Mouse (Mus musculus) myocyte (in vitro differentiated cells): ENCODE measurements around the gene Olfr504. TPM values are rescaled to one million over a fixed set of nuclear protein-coding genes. Genes with fewer than 3 reads are reported as not detected.
"Not testable (repeated sequence)": the region's sequence is repeated elsewhere in the genome, so short reads cannot be mapped to it uniquely, and the experiment has no call there.

Experiments used
- H3K27me3 ChIP-seq: one replicate; pipeline ENCODE4 v1.6.1; 2011; ENCODE audit not compliant: control insufficient read depth, insufficient read depth, insufficient read length
- H3K36me3 ChIP-seq: one replicate; pipeline ENCODE4 v1.6.1; 2011; ENCODE audit not compliant: control insufficient read depth, insufficient read depth
- H3K4me2 ChIP-seq: one replicate; pipeline ENCODE4 v1.6.1; 2011; ENCODE audit warnings: low read depth, control low read depth
- H3K4me3 ChIP-seq: one replicate; pipeline ENCODE4 v1.5.1; 2011; ENCODE audit warnings: mild to moderate bottlenecking, control low read depth, moderate library complexity
- H3K79me2 ChIP-seq: one replicate; pipeline ENCODE4 v1.6.1; 2011; ENCODE audit not compliant: control insufficient read depth, insufficient read depth
- H3ac ChIP-seq: one replicate; pipeline ENCODE4 v1.6.1; 2011; ENCODE audit not compliant: control insufficient read depth, insufficient read length
- CEBPB ChIP-seq: IDR thresholded peaks from 2 replicates; pipeline ENCODE4 v1.6.1; 2011; ENCODE audit warnings: mild to moderate bottlenecking, moderate library complexity; ENCODE audit not compliant: poor library complexity, insufficient read depth, severe bottlenecking
- E2F4 ChIP-seq: IDR thresholded peaks from one replicate; pipeline ENCODE4 v1.6.1; 2011; ENCODE audit warnings: mild to moderate bottlenecking, control low read depth, moderate library complexity; ENCODE audit not compliant: insufficient read depth
- MAX ChIP-seq: IDR thresholded peaks from one replicate; pipeline ENCODE4 v1.6.1; 2011; ENCODE audit warnings: low read depth, mild to moderate bottlenecking, control low read depth
- MYOD1 ChIP-seq, 3 experiments: IDR thresholded peaks; one replicate each; pipeline ENCODE4 v1.6.1; 2011; ENCODE audit warnings: control low read depth in 2 of 3, low read depth in 2 of 3, mild to moderate bottlenecking in 2 of 3, moderate library complexity in 1 of 3; ENCODE audit not compliant: insufficient read length in 2 of 3, control insufficient read depth in 1 of 3
- MYOG ChIP-seq, 3 experiments: IDR thresholded peaks; one replicate each; pipeline ENCODE4 v1.6.1; 2011; ENCODE audit warnings: control low read depth in 2 of 3, low read depth in 2 of 3, mild to moderate bottlenecking in 2 of 3; ENCODE audit not compliant: insufficient read length in 2 of 3, control insufficient read depth in 1 of 3, insufficient read depth in 1 of 3
- POLR2A ChIP-seq: IDR thresholded peaks from one replicate; pipeline ENCODE4 v1.6.1; 2011; ENCODE audit warnings: low read depth, mild to moderate bottlenecking, control low read depth, moderate library complexity; ENCODE audit not compliant: insufficient read length
- POLR2AphosphoS2 ChIP-seq: IDR thresholded peaks from one replicate; pipeline ENCODE4 v1.6.1; 2011; ENCODE audit warnings: low read depth, control low read depth; ENCODE audit not compliant: insufficient read length
- REST ChIP-seq: IDR thresholded peaks from one replicate; pipeline ENCODE4 v1.6.1; 2011; ENCODE audit warnings: mild to moderate bottlenecking, control low read depth, moderate library complexity; ENCODE audit not compliant: insufficient read depth, insufficient read length
- SRF ChIP-seq: IDR thresholded peaks from one replicate; pipeline ENCODE4 v1.6.1; 2011; ENCODE audit warnings: low read depth; ENCODE audit not compliant: control insufficient read depth, insufficient read length
- TCF12 ChIP-seq: IDR thresholded peaks from one replicate; pipeline ENCODE4 v1.6.1; 2011; ENCODE audit warnings: mild to moderate bottlenecking, control low read depth; ENCODE audit not compliant: poor library complexity, insufficient read depth, severe bottlenecking
- TCF3 ChIP-seq: IDR thresholded peaks from one replicate; pipeline ENCODE4 v1.6.1; 2011; ENCODE audit warnings: low read depth, control low read depth; ENCODE audit not compliant: insufficient read length
- USF1 ChIP-seq: IDR thresholded peaks from one replicate; pipeline ENCODE4 v1.6.1; 2011; ENCODE audit warnings: low read depth, mild to moderate bottlenecking, control low read depth, moderate library complexity
- polyA plus RNA-seq: library from polyadenylated mRNA; unstranded; fragments of >200 nt; fragmentation: generic; extraction: Trizol; gene quantifications from one replicate; pipeline ENCODE4 v1.2.1, GENCODE M21; 2012; ENCODE audit warnings: missing spikeins

Gene Olfr504
- not detected for polyA plus RNA-seq

DNA sequence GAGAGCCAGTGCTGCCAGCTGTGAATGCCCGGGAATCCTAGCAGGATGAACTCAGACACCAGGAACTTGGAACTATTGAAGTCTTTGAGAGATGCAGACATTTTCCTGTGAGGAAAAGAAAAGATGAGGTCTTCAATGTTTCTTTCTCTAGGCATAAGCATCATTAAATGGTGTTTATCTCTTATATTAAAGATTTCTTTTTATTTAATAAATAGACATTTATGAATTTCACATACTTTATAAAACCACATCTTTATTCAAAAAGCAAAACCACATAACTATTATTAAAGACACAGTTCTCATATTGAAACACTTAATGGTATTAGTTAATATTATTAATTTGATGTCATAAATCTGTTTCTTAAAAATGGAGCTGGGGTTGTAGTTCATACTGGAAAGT lies at the start of gene Olfr504:
TSS of gene Olfr504 (minus strand) at position 101 of the 400 bp plus-strand sequence.
- no peaks in the 10 kb centered on the region for H3K79me2 ChIP-seq
- no peak for TF ChIP-seq POLR2A
- no peak for TF ChIP-seq MYOD1 (IDR thresholded peaks at IDR 0.05; ENCODE audit: control insufficient read depth in 1 of 3, insufficient read length in 2 of 3, low read depth in 2 of 3)
- no peak for TF ChIP-seq MYOG (IDR thresholded peaks at IDR 0.05; ENCODE audit: control insufficient read depth in 1 of 3, insufficient read depth in 1 of 3, insufficient read length in 2 of 3, low read depth in 2 of 3)
- no peak for TF ChIP-seq SRF
- no peak for TF ChIP-seq E2F4
- TF ChIP-seq POLR2AphosphoS2, result no peak
- no peak for TF ChIP-seq TCF3
- TF ChIP-seq MAX, result no peak
- TF ChIP-seq CEBPB, result no peak
- TF ChIP-seq USF1, result no peak
- no peak for TF ChIP-seq REST
- no peak for TF ChIP-seq TCF12
- H3K27me3 ChIP-seq, result no peaks in the 10 kb centered on the region
- H3K36me3 ChIP-seq, result no peaks in the 10 kb centered on the region
- no peak within 1 kb of the TSS for H3ac ChIP-seq
- H3K4me2 ChIP-seq, result no peak within 1 kb of the TSS
- no peak within 1 kb of the TSS for H3K4me3 ChIP-seq

DNA sequence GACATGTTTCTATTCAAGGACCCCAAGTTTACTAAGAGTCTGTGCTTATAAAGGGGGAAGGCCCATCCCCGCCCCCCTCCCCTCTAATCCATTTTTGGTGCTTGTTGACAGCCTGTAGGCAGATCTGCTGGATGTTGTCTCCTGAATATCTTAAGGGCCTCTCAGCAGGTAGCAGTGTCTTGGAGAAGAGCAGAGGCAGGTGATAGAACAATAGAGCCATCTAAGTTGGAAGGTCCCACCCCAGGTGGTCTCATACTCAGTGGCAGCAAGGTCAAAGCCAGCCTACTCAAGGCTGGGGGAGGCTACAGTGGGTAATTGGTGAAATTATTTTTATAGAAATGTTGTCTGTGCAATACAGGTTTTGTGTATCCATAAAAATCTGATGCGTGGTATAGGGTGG lies 48.5 kb upstream of the Olfr504 start:
- Histone ChIP-seq H3K4me3 (no peak overlapping the region), H3K4me2 (no peak overlapping the region), H3ac (no peak overlapping the region), H3K27me3 (no peaks in the 10 kb centered on the region), H3K79me2 (no peaks in the 10 kb centered on the region), H3K36me3 (no peaks in the 10 kb centered on the region)
- TF ChIP-seq USF1, result no peak
- no peak for TF ChIP-seq TCF3
- no peak for TF ChIP-seq TCF12
- TF ChIP-seq POLR2AphosphoS2, result no peak
- TF ChIP-seq MAX, result no peak
- TF ChIP-seq REST, result no peak
- no peak for TF ChIP-seq MYOD1 (IDR thresholded peaks at IDR 0.05; ENCODE audit: control insufficient read depth in 1 of 3, insufficient read length in 2 of 3, low read depth in 2 of 3)
- TF ChIP-seq CEBPB, result no peak
- no peak for TF ChIP-seq E2F4
- TF ChIP-seq MYOG (IDR thresholded peaks at IDR 0.05; ENCODE audit: control insufficient read depth in 1 of 3, insufficient read depth in 1 of 3, insufficient read length in 2 of 3, low read depth in 2 of 3), result no peak
- TF ChIP-seq POLR2A, result no peak
- TF ChIP-seq SRF, result no peak

DNA sequence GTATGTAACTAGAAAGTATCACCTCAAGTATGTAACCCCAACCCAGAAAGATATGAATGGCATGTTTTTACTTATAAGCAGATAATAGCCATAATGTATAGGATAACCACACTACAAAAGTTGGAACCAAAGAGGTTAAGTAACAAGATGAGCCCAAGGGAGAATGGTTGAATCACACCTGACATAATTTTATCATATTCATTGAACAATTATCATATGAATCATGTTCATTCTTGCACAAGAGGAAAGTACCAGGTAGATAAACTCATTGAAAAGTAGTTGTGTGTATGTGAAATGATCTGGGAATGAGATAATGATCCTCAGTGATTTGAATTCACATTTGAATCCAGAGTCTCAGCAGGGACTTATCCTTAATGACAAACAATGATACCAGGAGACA lies 44.9 kb upstream of the Olfr504 start, which contains the start of gene Olfr506:
TSS of gene Olfr506 (plus strand) at position 301 of the 400 bp plus-strand sequence.
- H3K36me3 ChIP-seq, result no peaks in the 10 kb centered on the region
- H3ac ChIP-seq, result no peak within 1 kb of the TSS
- no peaks in the 10 kb centered on the region for H3K27me3 ChIP-seq
- no peak within 1 kb of the TSS for H3K4me2 ChIP-seq
- no peak within 1 kb of the TSS for H3K4me3 ChIP-seq
- TF ChIP-seq SRF (no peak), CEBPB (no peak), TCF12 (no peak), USF1 (no peak), MYOD1 (IDR thresholded peaks at IDR 0.05; ENCODE audit: control insufficient read depth in 1 of 3, insufficient read length in 2 of 3, low read depth in 2 of 3) (no peak), POLR2AphosphoS2 (no peak), POLR2A (no peak), E2F4 (no peak), MAX (no peak), TCF3 (no peak), MYOG (IDR thresholded peaks at IDR 0.05; ENCODE audit: control insufficient read depth in 1 of 3, insufficient read depth in 1 of 3, insufficient read length in 2 of 3, low read depth in 2 of 3) (no peak), REST (no peak)
- no peaks in the 10 kb centered on the region for H3K79me2 ChIP-seq

DNA sequence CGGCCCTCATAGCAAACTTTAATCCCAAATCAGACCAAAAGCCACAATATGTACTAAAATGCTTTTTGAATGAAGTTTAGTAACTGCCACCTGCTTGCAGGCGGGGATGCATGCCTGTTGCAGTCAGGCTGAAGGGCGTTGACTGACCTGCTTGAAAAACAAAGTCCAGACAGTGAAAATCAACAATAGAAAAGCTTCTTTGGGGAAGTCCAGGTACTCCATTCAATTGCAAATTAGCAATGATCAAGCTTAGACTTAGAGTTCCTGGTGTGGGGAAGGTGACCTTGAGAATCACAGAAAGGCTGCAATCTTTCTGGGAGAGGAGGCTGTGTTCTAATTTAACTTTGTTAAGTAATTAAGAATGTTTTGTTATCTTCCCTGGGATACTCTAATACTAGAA lies 36.3 kb upstream of the Olfr504 start:
- H3K4me2 ChIP-seq, H3K36me3 ChIP-seq, H3ac ChIP-seq: not testable (repeated sequence)

DNA sequence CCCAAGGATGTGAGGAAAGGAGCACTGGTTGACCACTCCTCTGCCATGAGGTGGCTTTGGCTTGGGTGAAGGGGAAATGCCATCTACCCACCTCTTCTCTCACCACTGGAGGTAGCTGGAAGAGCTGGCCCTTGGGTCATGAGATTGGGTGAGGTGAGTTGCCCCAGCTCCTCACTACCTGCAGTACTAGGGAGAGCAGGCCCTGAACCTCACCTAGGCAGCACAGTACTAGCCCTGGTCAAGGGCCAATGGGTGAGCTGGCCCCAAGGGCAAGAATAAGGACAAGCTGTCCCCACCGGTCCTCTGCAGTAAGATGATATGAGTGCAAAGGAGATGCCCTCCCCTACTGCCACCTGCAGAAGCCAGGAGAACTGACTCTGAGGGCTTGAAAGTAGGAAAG lies 24.2 kb upstream of the Olfr504 start:
- no peak overlapping the region for H3K4me2 ChIP-seq
- H3K36me3 ChIP-seq, result no peaks in the 10 kb centered on the region
- H3K4me3 ChIP-seq, result no peak overlapping the region
- no peak overlapping the region for H3ac ChIP-seq
- no peak for TF ChIP-seq POLR2A
- TF ChIP-seq MYOD1 (IDR thresholded peaks at IDR 0.05; ENCODE audit: control insufficient read depth in 1 of 3, insufficient read length in 2 of 3, low read depth in 2 of 3), result no peak
- no peak for TF ChIP-seq E2F4
- TF ChIP-seq CEBPB, result no peak
- no peak for TF ChIP-seq TCF3
- TF ChIP-seq TCF12, result no peak
- H3K79me2 ChIP-seq, result no peaks in the 10 kb centered on the region
- no peaks in the 10 kb centered on the region for H3K27me3 ChIP-seq

More for the DNA sequence above, 36.3 kb upstream of the Olfr504 start:
- not testable (repeated sequence) for H3K79me2 ChIP-seq, H3K4me3 ChIP-seq, H3K27me3 ChIP-seq

DNA sequence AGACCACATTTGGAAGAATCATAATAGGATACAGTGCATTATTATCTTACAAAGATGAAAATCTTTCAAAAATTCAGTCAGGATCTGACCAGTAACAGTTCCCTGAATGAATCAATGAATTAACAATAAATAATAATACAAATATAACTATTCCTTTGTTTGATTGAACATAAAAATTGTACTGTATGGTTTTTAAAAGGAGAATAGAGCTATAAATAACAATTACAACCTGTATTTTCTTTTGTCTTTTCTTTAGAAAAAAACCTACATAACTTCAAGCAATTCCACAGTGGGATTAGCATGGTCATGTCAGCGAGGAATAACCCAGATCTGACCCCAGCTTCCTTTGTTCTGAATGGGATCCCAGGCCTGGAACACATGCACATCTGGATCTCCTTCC lies 21.4 kb downstream of the Olfr504 start, which contains the start of gene Olfr503:
TSS of gene Olfr503 (plus strand) at position 301 of the 400 bp plus-strand sequence.
- H3K27me3 ChIP-seq, H3ac ChIP-seq, H3K4me2 ChIP-seq, H3K79me2 ChIP-seq, H3K36me3 ChIP-seq, H3K4me3 ChIP-seq: not testable (repeated sequence)
